Mouse (Mus musculus) spleen, postnatal 4 days (tissue): Measurements from ENCODE around the gene Shpk.
A peak's percentile ranks its signal among the peaks of the same experiment; 100 is the strongest.

ENCODE experiments used
- DNase-seq, 2 experiments: peaks; one replicate each; pipeline ENCODE4 v3.0.0; 2022; ENCODE audit warnings: low spot score in 2 of 2

Gene Shpk

GRCm38 (mm10) chr11:73199879-73200278 is 619 bp downstream of the Shpk start:
- peak in 1 of 2 experiments; percentile 26 for DNase-seq

- no peak for DNase-seq
These were observed 1.8 kb downstream of the Shpk start for GRCm38 (mm10) chr11:73201021-73201420.

GRCm38 (mm10) chr11:73201597-73201996 is 2.3 kb downstream of the Shpk start:
- no peak for DNase-seq

GRCm38 (mm10) chr11:73203895-73204294 is 4.6 kb downstream of the Shpk start:
- no peak for DNase-seq

- no peak for DNase-seq
These were observed 5.9 kb downstream of the Shpk start for GRCm38 (mm10) chr11:73205194-73205593.

GRCm38 (mm10) chr11:73207621-73208020 is 8.4 kb downstream of the Shpk start:
- no peak for DNase-seq

- DNase-seq: no peak
These were observed 14.7 kb downstream of the Shpk start for GRCm38 (mm10) chr11:73213956-73214355.

GRCm38 (mm10) chr11:73219671-73220070 is 20.4 kb downstream of the Shpk start:
- no peak for DNase-seq

- no peak for DNase-seq
These were observed 21.4 kb downstream of the Shpk start for GRCm38 (mm10) chr11:73220651-73221050.

GRCm38 (mm10) chr11:73222846-73223245 is 23.6 kb downstream of the Shpk start:
- DNase-seq: no peak

- no peak for DNase-seq
These were observed 24.7 kb downstream of the Shpk start for GRCm38 (mm10) chr11:73223966-73224365.

- no peak for DNase-seq
These were observed 26.6 kb downstream of the Shpk start for GRCm38 (mm10) chr11:73225856-73226255.

- no peak for DNase-seq
These were observed 29.6 kb downstream of the Shpk start for GRCm38 (mm10) chr11:73228881-73229280.

GRCm38 (mm10) chr11:73230081-73230480 is 30.8 kb downstream of the Shpk start:
- DNase-seq: no peak

GRCm38 (mm10) chr11:73232513-73232912 is 33.3 kb downstream of the Shpk start:
- DNase-seq: no peak

- no peak for DNase-seq
These were observed 34.7 kb downstream of the Shpk start, which contains the start of gene Trpv1 for GRCm38 (mm10) chr11:73233992-73234391. Gene Trpv1, plus strand, starts transcription at chr11:73234292.

- DNase-seq: no peak
These were observed 36.9 kb downstream of the Shpk start for GRCm38 (mm10) chr11:73235990-73236701.

GRCm38 (mm10) chr11:73236731-73237130 is 37.5 kb downstream of the Shpk start:
- DNase-seq: no peak

GRCm38 (mm10) chr11:73242199-73242598 is 42.9 kb downstream of the Shpk start:
- no peak for DNase-seq

GRCm38 (mm10) chr11:73242777-73243176 is 43.5 kb downstream of the Shpk start:
- no peak for DNase-seq

GRCm38 (mm10) chr11:73257362-73257945 is 58.2 kb downstream of the Shpk start:
- no peak for DNase-seq

GRCm38 (mm10) chr11:73258664-73259063 is 59.4 kb downstream of the Shpk start:
- DNase-seq: no peak

- no peak for DNase-seq
These were observed 61.2 kb downstream of the Shpk start for GRCm38 (mm10) chr11:73260457-73260856.
